Mouse (Mus musculus): ENCODE measurements around the gene Tomm40l. TPM values are rescaled to one million over a fixed set of nuclear protein-coding genes. Genes with fewer than 3 reads are reported as not detected.

Tomm40l gene
- polyA plus RNA-seq, 1 experiment, result not detected

DNA sequence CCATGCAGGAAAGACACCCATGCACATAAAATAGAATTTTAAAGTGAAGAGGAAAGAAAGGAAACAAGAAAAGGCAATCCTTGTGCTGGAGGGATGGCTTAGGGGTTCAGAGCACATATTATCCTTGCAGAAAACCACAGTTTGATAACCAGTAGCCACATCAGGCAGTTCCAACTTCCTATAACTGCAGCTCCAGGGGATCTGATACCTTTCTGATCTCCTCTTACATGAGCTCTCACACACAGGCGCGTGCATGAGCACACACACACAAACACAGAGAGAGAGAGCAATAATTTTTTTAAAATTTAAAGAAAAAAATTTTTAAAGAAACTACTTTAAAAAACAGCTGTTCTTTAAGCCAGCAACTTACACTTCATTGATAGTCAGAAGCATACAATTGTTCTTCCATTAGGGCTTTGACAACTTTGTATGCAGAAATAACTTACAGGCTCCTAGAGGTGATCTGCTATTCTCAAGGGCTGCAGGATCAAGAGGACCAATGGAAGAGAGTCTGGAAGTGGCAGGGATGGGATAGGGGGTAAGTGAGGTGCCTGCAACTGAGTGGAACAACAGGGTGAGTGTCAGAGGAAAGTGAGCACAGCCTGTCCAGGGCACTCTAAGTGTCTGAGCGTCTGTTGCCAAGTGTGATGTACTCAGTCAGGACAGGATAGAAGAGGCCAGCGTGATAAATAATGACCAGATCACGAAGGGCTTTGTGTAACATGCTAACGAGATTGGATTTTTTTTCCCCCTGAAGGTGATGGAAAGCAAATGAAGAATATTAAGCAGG, 16.4 kb downstream of the Tomm40l start:
- no peak overlapping the region for H3K27ac ChIP-seq (ENCODE audit: insufficient read depth, low read depth, low read length)
- WGBS, result 72% methylated on average over 6 of the region's 6 CpGs
- TF ChIP-seq POLR2A (IDR thresholded peaks at IDR 0.05; ENCODE audit: insufficient read depth, low read depth, low read length) (no peak), CTCF (IDR thresholded peaks at IDR 0.05; ENCODE audit: insufficient read depth, low read depth, low read length) (no peak)
- peaks cover 3% of the 10 kb centered on the region; the same call in 1 of the 2 replicates for H3K4me1 ChIP-seq (ENCODE audit: control insufficient read depth, insufficient read depth, low read length)
- no peak overlapping the region for H3K4me3 ChIP-seq (ENCODE audit: insufficient read depth, low read depth, low read length)

DNA sequence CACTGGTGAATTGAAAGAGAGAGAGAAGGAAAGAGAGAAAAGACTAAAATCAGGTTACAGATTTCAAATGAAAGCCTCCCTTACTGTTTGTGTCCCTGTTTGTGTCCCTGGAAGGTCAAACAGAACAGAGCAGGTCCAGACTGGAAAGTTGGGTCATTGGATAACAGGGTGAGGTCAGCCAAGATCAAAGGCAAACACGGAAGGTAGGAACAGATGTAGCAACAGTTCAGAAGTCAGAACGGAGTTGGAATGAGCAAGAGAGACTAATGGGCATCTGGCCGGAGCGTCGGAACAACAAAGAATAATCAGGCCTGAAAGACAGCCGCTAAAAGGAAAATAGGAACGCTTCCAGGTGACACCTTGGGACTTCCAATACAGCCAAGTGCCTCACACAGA, 18.1 kb downstream of the Tomm40l start:
- Histone ChIP-seq H3K4me3 (ENCODE audit: insufficient read depth, low read depth, low read length) (no peak overlapping the region), H3K27ac (ENCODE audit: insufficient read depth, low read depth, low read length) (no peak overlapping the region), H3K4me1 (ENCODE audit: control insufficient read depth, insufficient read depth, low read length) (no peaks in the 10 kb centered on the region)
- WGBS, result 73% methylated on average over 7 of the region's 7 CpGs
- TF ChIP-seq CTCF (IDR thresholded peaks at IDR 0.05; ENCODE audit: insufficient read depth, low read depth, low read length), result no peak

DNA sequence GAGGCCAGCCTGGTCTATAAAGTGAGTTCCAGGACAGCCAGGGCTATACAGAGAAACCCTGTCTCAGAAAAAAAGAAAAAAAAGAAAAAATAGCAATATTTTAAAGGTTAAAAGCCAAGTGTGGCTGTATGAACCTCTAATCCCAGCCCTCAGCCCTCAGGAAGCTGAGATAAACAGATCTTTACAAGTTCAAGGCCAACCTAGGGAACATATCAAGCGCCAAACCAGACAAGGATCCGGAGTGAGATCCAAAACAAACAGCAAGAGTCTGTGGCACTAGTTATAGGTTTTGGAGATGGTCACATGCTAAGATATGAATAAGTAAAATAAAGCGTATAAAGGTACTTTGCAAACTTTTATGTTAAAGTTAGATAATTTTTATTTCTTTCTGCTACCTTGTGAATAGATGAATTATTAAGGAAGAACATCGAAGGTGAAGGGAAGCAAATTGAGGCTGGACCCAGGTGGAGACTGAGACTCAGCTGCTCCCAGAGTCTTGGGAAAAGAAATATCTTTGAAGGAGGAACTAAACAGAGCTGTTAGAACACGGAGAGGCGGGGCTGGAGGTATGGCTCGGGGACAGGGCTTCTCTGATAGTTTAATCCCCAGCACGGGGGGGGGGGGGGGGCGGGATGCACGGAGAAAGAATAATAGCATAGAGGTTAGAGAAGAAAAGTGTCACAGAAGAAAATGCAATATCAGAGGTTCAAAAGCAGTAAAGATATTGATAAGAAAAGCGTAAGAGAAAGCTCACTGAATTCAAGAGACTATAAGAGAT, 18.7 kb downstream of the Tomm40l start:
- Histone ChIP-seq H3K4me1 (ENCODE audit: control insufficient read depth, insufficient read depth, low read length) (no peaks in the 10 kb centered on the region), H3K27ac (ENCODE audit: insufficient read depth, low read depth, low read length) (no peak overlapping the region), H3K4me3 (ENCODE audit: insufficient read depth, low read depth, low read length) (no peak overlapping the region)
- TF ChIP-seq POLR2A (IDR thresholded peaks at IDR 0.05; ENCODE audit: insufficient read depth, low read depth, low read length), result no peak
- TF ChIP-seq CTCF (IDR thresholded peaks at IDR 0.05; ENCODE audit: insufficient read depth, low read depth, low read length), result no peak
- 62% methylated on average over 11 of the region's 11 CpGs for WGBS

DNA sequence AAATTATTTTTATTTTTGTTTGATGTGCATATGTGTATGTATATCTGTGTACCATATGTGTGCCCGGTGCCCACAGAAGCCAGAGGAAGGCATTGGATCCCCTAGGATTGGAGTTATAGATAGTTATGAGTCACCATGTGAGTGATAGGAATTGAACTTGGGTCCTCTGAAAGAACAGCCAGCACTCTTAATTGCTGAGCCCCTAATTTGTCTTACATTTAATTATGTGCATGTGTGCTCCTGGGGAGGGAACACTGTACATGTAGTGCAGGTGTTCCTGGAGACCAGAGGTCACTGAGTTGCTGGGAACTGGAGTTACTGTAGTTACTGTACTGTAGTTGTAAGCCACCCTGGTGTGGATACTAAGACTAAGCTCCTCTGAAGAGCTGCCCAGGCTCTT, 21.5 kb downstream of the Tomm40l start:
- TF ChIP-seq CTCF (IDR thresholded peaks at IDR 0.05; ENCODE audit: insufficient read depth, low read depth, low read length) (no peak), POLR2A (IDR thresholded peaks at IDR 0.05; ENCODE audit: insufficient read depth, low read depth, low read length) (no peak)
- H3K4me1 ChIP-seq (ENCODE audit: control insufficient read depth, insufficient read depth, low read length), result no peaks in the 10 kb centered on the region
- 100% methylated on average over 1 of the region's 1 CpGs for WGBS
- H3K27ac ChIP-seq (ENCODE audit: insufficient read depth, low read depth, low read length), result no peak overlapping the region
- no peak overlapping the region for H3K4me3 ChIP-seq (ENCODE audit: insufficient read depth, low read depth, low read length)

DNA sequence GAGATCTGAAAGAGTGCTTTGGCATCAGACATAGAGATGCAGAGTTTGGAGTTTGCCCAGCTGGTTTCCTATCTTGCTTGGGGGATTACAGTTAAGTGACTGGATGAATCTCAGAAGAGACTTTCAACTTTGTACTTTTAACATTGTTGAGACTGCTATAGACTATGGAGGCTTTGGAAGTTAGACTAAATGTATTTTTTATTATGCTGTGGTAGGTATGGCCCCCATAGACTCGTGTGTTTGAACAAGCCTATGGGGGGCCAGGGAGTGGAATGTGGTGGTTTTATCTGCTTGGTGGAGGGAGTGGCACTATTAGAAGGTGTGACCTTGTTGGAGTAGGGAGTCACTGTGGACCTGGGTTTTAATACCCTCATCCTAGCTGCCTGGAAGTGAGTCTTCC, 22.8 kb downstream of the Tomm40l start:
- no peak for TF ChIP-seq CTCF (IDR thresholded peaks at IDR 0.05; ENCODE audit: insufficient read depth, low read depth, low read length)
- no peak for TF ChIP-seq POLR2A (IDR thresholded peaks at IDR 0.05; ENCODE audit: insufficient read depth, low read depth, low read length)
- 58% methylated on average over 1 of the region's 1 CpGs for WGBS
- no peaks in the 10 kb centered on the region for H3K4me1 ChIP-seq (ENCODE audit: control insufficient read depth, insufficient read depth, low read length)
- no peak overlapping the region for H3K27ac ChIP-seq (ENCODE audit: insufficient read depth, low read depth, low read length)
- H3K4me3 ChIP-seq (ENCODE audit: insufficient read depth, low read depth, low read length), result no peak overlapping the region

DNA sequence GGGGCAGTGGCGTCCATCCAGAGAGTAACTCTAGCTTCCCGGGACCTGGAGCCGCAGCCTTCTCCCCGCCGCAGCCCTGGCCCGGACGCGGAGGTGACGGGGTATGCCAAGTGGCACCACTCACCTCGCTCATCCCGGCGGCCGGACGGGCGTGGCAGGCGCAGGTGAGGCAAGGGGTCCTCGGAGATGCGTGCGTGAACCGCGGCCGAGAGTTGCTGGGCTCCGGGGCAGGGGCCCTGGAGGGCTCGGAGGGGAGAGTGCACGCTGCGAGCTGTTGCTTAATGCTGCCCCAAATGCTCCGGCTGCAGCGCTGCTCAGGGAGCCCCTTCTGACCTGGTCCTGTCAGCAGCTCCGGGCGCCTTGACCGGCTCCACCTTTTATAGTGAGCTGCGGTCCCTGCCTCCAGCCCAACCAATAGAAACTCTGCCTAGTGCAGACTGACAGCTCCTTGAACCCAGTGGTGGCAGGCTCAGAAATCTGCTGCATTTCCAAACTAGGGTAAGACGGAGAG, 26.4 kb downstream of the Tomm40l start, which contains the start of gene Pcp4l1:
Pcp4l1 (minus strand) TSS at position 382 of the 511 bp plus-strand sequence.
- H3K4me3 ChIP-seq (ENCODE audit: insufficient read depth, low read depth, low read length), result peak within 1 kb of the TSS; percentile 79
- under 1% methylated on average over 33 of the region's 33 CpGs for WGBS
- peak within 1 kb of the TSS; percentile 77 for H3K27ac ChIP-seq (ENCODE audit: insufficient read depth, low read depth, low read length)
- peaks cover 4% of the 10 kb centered on the region for H3K4me1 ChIP-seq (ENCODE audit: control insufficient read depth, insufficient read depth, low read length)
- TF ChIP-seq CTCF (IDR thresholded peaks at IDR 0.05; ENCODE audit: insufficient read depth, low read depth, low read length) (no peak), POLR2A (IDR thresholded peaks at IDR 0.05; ENCODE audit: insufficient read depth, low read depth, low read length) (peak; percentile 94)

DNA sequence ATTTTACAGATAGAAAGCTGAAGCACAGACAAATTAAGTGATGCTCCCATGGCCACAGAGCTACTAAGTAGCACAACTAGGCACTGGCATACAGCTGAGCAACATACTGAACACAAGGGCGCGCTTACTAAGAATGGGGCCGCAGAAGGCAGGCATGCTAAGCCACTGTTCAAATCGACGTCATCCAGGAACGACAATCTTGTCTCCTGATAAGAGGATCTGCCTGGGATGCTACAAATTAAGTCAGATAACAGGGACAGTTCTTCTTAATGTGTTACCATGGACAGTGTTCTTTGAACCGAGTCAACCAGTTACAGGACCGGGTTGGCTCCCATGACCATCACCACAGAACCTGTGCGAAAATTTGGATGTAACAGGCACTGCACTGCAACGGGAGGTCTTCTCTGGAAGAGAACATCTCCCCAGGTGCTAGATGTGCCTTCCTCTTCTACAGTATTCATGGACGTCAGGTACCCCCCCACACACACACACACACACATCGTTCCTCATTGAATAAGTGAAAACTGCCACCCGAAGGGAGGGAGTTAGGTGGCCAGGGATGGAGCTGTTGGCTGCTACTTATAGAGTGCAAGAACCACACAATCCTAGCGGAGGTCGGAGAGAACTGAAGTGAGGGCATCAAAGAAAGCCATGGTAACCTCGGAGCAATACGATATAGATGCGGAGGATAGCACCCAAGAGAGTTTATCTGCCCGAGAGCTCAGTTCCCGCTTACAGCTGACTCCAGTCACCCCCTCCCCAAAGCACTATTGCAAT, 27.1 kb downstream of the Tomm40l start:
- Histone ChIP-seq H3K27ac (ENCODE audit: insufficient read depth, low read depth, low read length) (peak overlapping the region; percentile 77), H3K4me1 (ENCODE audit: control insufficient read depth, insufficient read depth, low read length) (peaks cover 8% of the 10 kb centered on the region), H3K4me3 (ENCODE audit: insufficient read depth, low read depth, low read length) (peak overlapping the region; percentile 79)
- TF ChIP-seq CTCF (IDR thresholded peaks at IDR 0.05; ENCODE audit: insufficient read depth, low read depth, low read length) (no peak), POLR2A (IDR thresholded peaks at IDR 0.05; ENCODE audit: insufficient read depth, low read depth, low read length) (no peak)
- 12% methylated on average over 20 of the region's 20 CpGs for whole genome bisulfite sequencing

GRCm38 (mm10) chr1:171193911-171194830, 28.1 kb downstream of the Tomm40l start:
- 25% methylated on average over 11 of the region's 11 CpGs for WGBS
- TF ChIP-seq POLR2A (IDR thresholded peaks at IDR 0.05; ENCODE audit: insufficient read depth, low read depth, low read length) (no peak), CTCF (IDR thresholded peaks at IDR 0.05; ENCODE audit: insufficient read depth, low read depth, low read length) (no peak)
- H3K4me1 ChIP-seq (ENCODE audit: control insufficient read depth, insufficient read depth, low read length), result peaks cover 16% of the 10 kb centered on the region
- H3K4me3 ChIP-seq (ENCODE audit: insufficient read depth, low read depth, low read length), result peak overlapping the region; percentile 39
- H3K27ac ChIP-seq (ENCODE audit: insufficient read depth, low read depth, low read length), result peak overlapping the region; percentile 99
